Mouse (Mus musculus): ENCODE measurements around the gene Dagla. TPM values are rescaled to one million over a fixed set of nuclear protein-coding genes. Genes with fewer than 3 reads are reported as not detected.

Gene Dagla
- 33.7 and 35.0 TPM in 2 replicates for total RNA-seq (2014; rRNA removed)
- 9.0 and 10.9 TPM in 2 replicates for polyA plus RNA-seq (2015; fragmentation: Nextera tagmentation; extraction: Ambion mirVana)

GRCm38 (mm10) chr19:10304810-10305544, at the start of gene Dagla:
Gene Dagla (minus strand): TSS chr19:10304877.
- WGBS, result 8% methylated on average over 51 of the region's 56 CpGs

GRCm38 (mm10) chr19:10352218-10352617, 47.5 kb upstream of the Dagla start:
- Histone ChIP-seq H3K4me1 (ENCODE audit: insufficient read depth, low read length) (0 out of 2 replicates have a peak, but pooled peaks cover 4% of the 10 kb centered on the region), H3K27me3 (ENCODE audit: insufficient read depth, low read length) (no peaks in the 10 kb centered on the region), H3K4me3 (ENCODE audit: low read length) (no peak overlapping the region), H3K27ac (no peak overlapping the region), H3K36me3 (ENCODE audit: insufficient read depth, low read length) (no peaks in the 10 kb centered on the region), H3K4me2 (ENCODE audit: low read depth, low read length) (no peak overlapping the region), H3K9me3 (ENCODE audit: low read length) (no peaks in the 10 kb centered on the region), H3K9ac (replicated peaks; ENCODE audit: low read length) (no peak overlapping the region)
- ATAC-seq, result no peak
- TF ChIP-seq CTCF (IDR thresholded peaks at IDR 0.05; ENCODE audit: low read depth), result no peak
- WGBS, result 88% methylated on average over 7 of the region's 7 CpGs
- no peak for DNase-seq (ENCODE audit: low spot score)

More at GRCm38 (mm10) chr19:10304810-10305544, at the start of gene Dagla:
- Histone ChIP-seq H3K9ac (replicated peaks; ENCODE audit: low read length) (peak within 1 kb of the TSS; percentile 67), H3K27ac (no peak within 1 kb of the TSS), H3K36me3 (ENCODE audit: insufficient read depth, low read length) (no peaks in the 10 kb centered on the region), H3K4me1 (ENCODE audit: insufficient read depth, low read length) (peaks cover 14% of the 10 kb centered on the region), H3K27me3 (ENCODE audit: insufficient read depth, low read length) (no peaks in the 10 kb centered on the region), H3K4me3 (ENCODE audit: low read length) (peak within 1 kb of the TSS; percentile 60), H3K4me2 (ENCODE audit: low read depth, low read length) (peak within 1 kb of the TSS; percentile 69), H3K9me3 (ENCODE audit: low read length) (no peaks in the 10 kb centered on the region)
- TF ChIP-seq CTCF (IDR thresholded peaks at IDR 0.05; ENCODE audit: low read depth), result peak; percentile 68
- peak; percentile 88 for DNase-seq (ENCODE audit: low spot score)
- ATAC-seq, result peak; percentile 87

GRCm38 (mm10) chr19:10347628-10348273, 43.1 kb upstream of the Dagla start:
- Histone ChIP-seq H3K4me1 (ENCODE audit: insufficient read depth, low read length) (0 out of 2 replicates have a peak, but pooled peaks cover 3% of the 10 kb centered on the region), H3K9me3 (ENCODE audit: low read length) (no peaks in the 10 kb centered on the region), H3K4me2 (ENCODE audit: low read depth, low read length) (no peak overlapping the region), H3K9ac (replicated peaks; ENCODE audit: low read length) (no peak overlapping the region), H3K27ac (no peak overlapping the region), H3K4me3 (ENCODE audit: low read length) (no peak overlapping the region), H3K27me3 (ENCODE audit: insufficient read depth, low read length) (0 out of 2 replicates have a peak, but pooled peaks cover 4% of the 10 kb centered on the region), H3K36me3 (ENCODE audit: insufficient read depth, low read length) (no peaks in the 10 kb centered on the region)
- DNase-seq (ENCODE audit: low spot score) (no peak), ATAC-seq (no peak)
- WGBS, result 45% methylated on average over 5 of the region's 5 CpGs
- no peak for TF ChIP-seq CTCF (IDR thresholded peaks at IDR 0.05; ENCODE audit: low read depth)

GRCm38 (mm10) chr19:10345696-10346095, 41.0 kb upstream of the Dagla start:
- Histone ChIP-seq H3K4me3 (ENCODE audit: low read length) (no peak overlapping the region), H3K36me3 (ENCODE audit: insufficient read depth, low read length) (no peaks in the 10 kb centered on the region), H3K9me3 (ENCODE audit: low read length) (no peaks in the 10 kb centered on the region), H3K4me2 (ENCODE audit: low read depth, low read length) (no peak overlapping the region), H3K27me3 (ENCODE audit: insufficient read depth, low read length) (0 out of 2 replicates have a peak, but pooled peaks cover 4% of the 10 kb centered on the region), H3K27ac (no peak overlapping the region), H3K9ac (replicated peaks; ENCODE audit: low read length) (no peak overlapping the region), H3K4me1 (ENCODE audit: insufficient read depth, low read length) (peaks cover 12% of the 10 kb centered on the region; the same call in 1 of the 2 replicates)
- 45% methylated on average over 12 of the region's 12 CpGs for WGBS
- DNase-seq (ENCODE audit: low spot score), result no peak
- TF ChIP-seq CTCF (IDR thresholded peaks at IDR 0.05; ENCODE audit: low read depth), result no peak
- ATAC-seq, result no peak

GRCm38 (mm10) chr19:10343866-10344265, 39.2 kb upstream of the Dagla start:
- Histone ChIP-seq H3K9me3 (ENCODE audit: low read length) (no peaks in the 10 kb centered on the region), H3K4me1 (ENCODE audit: insufficient read depth, low read length) (peaks cover 12% of the 10 kb centered on the region; the same call in 1 of the 2 replicates), H3K36me3 (ENCODE audit: insufficient read depth, low read length) (no peaks in the 10 kb centered on the region), H3K27me3 (ENCODE audit: insufficient read depth, low read length) (0 out of 2 replicates have a peak, but pooled peaks cover 4% of the 10 kb centered on the region), H3K9ac (replicated peaks; ENCODE audit: low read length) (no peak overlapping the region), H3K4me2 (ENCODE audit: low read depth, low read length) (no peak overlapping the region), H3K4me3 (ENCODE audit: low read length) (no peak overlapping the region), H3K27ac (no peak overlapping the region)
- 87% methylated on average over 10 of the region's 10 CpGs for WGBS
- no peak for TF ChIP-seq CTCF (IDR thresholded peaks at IDR 0.05; ENCODE audit: low read depth)
- no peak for DNase-seq (ENCODE audit: low spot score)
- no peak for ATAC-seq

GRCm38 (mm10) chr19:10341817-10342439, 37.3 kb upstream of the Dagla start:
- peak; percentile 61 for ATAC-seq
- peak overlapping the region; percentile 51 for H3K27ac ChIP-seq

More at GRCm38 (mm10) chr19:10341817-10342439, 37.3 kb upstream of the Dagla start:
- peak; percentile 33; the same call in 1 of the 2 replicates for TF ChIP-seq CTCF (IDR thresholded peaks at IDR 0.05; ENCODE audit: low read depth)
- 18% methylated on average over 12 of the region's 12 CpGs for WGBS
- Histone ChIP-seq H3K9ac (replicated peaks; ENCODE audit: low read length) (no peak overlapping the region), H3K36me3 (ENCODE audit: insufficient read depth, low read length) (no peaks in the 10 kb centered on the region), H3K9me3 (ENCODE audit: low read length) (no peaks in the 10 kb centered on the region), H3K27me3 (ENCODE audit: insufficient read depth, low read length) (0 out of 2 replicates have a peak, but pooled peaks cover 4% of the 10 kb centered on the region), H3K4me3 (ENCODE audit: low read length) (no peak overlapping the region), H3K4me1 (ENCODE audit: insufficient read depth, low read length) (peaks cover 12% of the 10 kb centered on the region; the same call in 1 of the 2 replicates), H3K4me2 (ENCODE audit: low read depth, low read length) (peak overlapping the region; percentile 30; the same call in 1 of the 2 replicates)
- DNase-seq (ENCODE audit: low spot score), result peak; percentile 89
